Mouse (Mus musculus) liver, adult 2 months (tissue): ENCODE measurements at regions not wholly inside any gene's neighbourhood (a gene's known extent, or its start where the extent isn't known, plus 50 kb on each side); places are given as distances from the start of the nearest gene placed in this dataset.

ENCODE experiments used
- CTCF ChIP-seq: fragments of 200-500 bp; IDR thresholded peaks from 2 replicates; pipeline ENCODE4 v1.5.1; 2011; ENCODE audit warnings: low read depth, low read length, control low read depth
- POLR2A ChIP-seq: fragments of 200-500 bp; IDR thresholded peaks from 2 replicates; pipeline ENCODE4 v1.6.1; 2011; ENCODE audit warnings: low read length, control low read depth; ENCODE audit not compliant: insufficient read depth; ENCODE audit errors: extremely low read depth

DNA sequence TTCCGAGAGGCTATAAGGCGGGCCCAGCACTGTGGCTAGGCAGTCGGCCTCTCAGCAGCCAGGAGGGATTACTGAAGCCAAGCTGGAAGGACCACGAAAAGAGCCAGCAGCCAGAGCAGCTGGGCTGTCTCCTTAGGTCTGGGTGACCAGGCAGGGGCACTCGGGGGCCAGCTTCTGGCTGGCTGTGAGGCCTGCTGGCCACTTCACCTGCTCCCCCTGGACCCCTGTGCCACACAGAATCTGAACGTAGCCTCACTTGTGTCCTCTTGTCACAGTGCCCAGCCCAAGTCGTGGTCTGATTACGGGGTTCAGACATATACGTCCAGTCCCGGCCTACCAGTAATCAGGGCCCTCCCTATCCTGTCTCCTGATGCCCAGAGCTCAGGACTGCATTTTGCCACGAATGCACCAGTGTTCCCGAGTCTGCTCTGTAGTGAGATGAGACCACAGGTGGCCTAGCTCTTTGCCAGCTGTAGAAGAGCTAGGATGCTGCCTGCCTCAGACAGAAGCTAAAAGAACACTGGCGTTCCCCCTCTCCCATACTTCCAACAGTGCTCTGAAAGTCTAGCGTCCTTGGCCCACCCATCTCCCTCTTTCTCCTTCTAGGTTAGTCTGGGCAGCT, 89.4 kb upstream of the Lemd2 start:
- TF ChIP-seq CTCF (no peak), POLR2A (no peak)
